Mouse (Mus musculus): Measurements from ENCODE around the gene Ttyh2.

DNA sequence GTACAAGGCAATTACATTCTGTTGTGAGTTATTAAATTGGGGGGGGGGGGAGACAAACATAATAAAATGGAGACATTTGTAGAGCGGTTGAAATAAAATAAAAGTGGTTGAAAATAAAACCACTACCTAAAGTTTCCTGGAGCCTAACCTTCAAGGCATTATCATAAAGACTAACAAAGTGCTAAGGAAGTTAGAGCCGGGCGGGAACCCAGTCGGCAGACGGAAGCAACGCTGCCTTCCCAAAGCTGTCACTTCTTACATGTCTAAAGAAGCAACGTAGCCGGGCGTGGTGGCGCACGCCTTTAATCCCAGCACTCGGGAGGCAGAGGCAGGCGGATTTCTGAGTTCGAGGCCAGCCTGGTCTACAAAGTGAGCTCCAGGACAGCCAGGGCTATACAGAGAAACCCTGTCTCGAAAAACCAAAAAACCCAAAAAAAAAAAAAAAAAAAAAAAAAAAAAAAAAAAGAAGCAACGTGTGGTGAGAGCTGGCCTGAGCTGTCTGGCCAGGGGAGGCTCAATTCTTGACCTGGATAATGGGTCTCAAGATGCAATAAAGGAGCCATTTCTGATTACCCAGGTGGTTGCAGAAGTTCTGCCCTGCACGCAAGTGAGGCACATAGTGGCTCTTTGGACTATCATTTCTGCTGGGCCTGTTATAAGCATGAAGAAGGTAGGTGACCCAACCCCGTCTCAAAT, 7.8 kb upstream of the Ttyh2 start:
- TF ChIP-seq POLR2A (IDR thresholded peaks at IDR 0.05; ENCODE audit: low read depth, low read length) (no peak), CTCF (conservative IDR thresholded peaks at IDR 0.05; ENCODE audit: insufficient read depth, insufficient read length, low read depth, low read length) (no peak)

Measured in kidney, adult 2 months (tissue).